8 mouse cellular contexts compared by ENCODE assay signal in genomic region chr14:111676851-111677291, GRCm38 (mm10). TPM values are rescaled to one million over a fixed set of nuclear protein-coding genes. Genes with fewer than 3 reads are reported as not detected.
DNase-seq lines count a peak whose midpoint lies in the region; ATAC-seq lines count a peak whose summit lies in the region.

No protein-coding gene starts in this region.

- DNase-seq in heart, adult 8-10 months (ENCODE audit: low spot score) = no peak
- peak; percentile 39 to 46 for DNase-seq in cerebellum, postnatal 14 days
- peak; percentile 66 for DNase-seq in hindbrain, embryonic 11.5 days (ENCODE audit: low spot score)
- DNase-seq in right cerebral cortex, postnatal 14 days = peak; percentile 49
- DNase-seq in adrenal gland, postnatal 36 days = no peak
- DNase-seq in urinary bladder, postnatal 14 days (ENCODE audit: low spot score) = no peak

- no peaks in the 10 kb centered on the region for H3K36me3 ChIP-seq in heart, embryonic 14.5 days (ENCODE audit: control insufficient read depth, insufficient read depth, low read length)
- no peaks in the 10 kb centered on the region for H3K36me3 ChIP-seq in hindbrain, embryonic 11.5 days (ENCODE audit: control insufficient read depth, insufficient read depth, low read length)
- H3K36me3 ChIP-seq in limb, embryonic 12.5 days = no peaks in the 10 kb centered on the region

- ATAC-seq in heart, embryonic 14.5 days (ENCODE audit: insufficient number of reproducible peaks, insufficient read depth, low FRiP score, low read depth) = no peak
- peak; percentile 23; the same call in 1 of the 2 replicates for ATAC-seq in hindbrain, embryonic 11.5 days (ENCODE audit: low FRiP score)
- no peak for ATAC-seq in limb, embryonic 12.5 days (ENCODE audit: insufficient number of reproducible peaks, insufficient read depth, low FRiP score, low TSS enrichment, low read depth)

- peaks cover 11 to 12% of the 10 kb centered on the region in 2 experiments; a peak in 3 of 4 replicates for H3K4me1 ChIP-seq in heart, embryonic 14.5 days (ENCODE audit: control insufficient read depth in 2 of 2, insufficient read depth in 2 of 2, low read length in 2 of 2)
- H3K4me1 ChIP-seq in hindbrain, embryonic 11.5 days (replicated peaks; ENCODE audit: control insufficient read depth, insufficient read depth, low read length) = 0 out of 2 replicates have a peak, but pooled peaks cover 2% of the 10 kb centered on the region
- peaks cover 20% of the 10 kb centered on the region; the same call in 1 of the 2 replicates for H3K4me1 ChIP-seq in limb, embryonic 12.5 days (replicated peaks)

- no peaks in the 10 kb centered on the region for H3K9me3 ChIP-seq in heart, embryonic 14.5 days (ENCODE audit: control insufficient read depth, low read length)
- no peaks in the 10 kb centered on the region for H3K9me3 ChIP-seq in hindbrain, embryonic 11.5 days (ENCODE audit: control insufficient read depth, low read length)
- H3K9me3 ChIP-seq in limb, embryonic 12.5 days = no peaks in the 10 kb centered on the region

- H3K4me2 ChIP-seq in heart, embryonic 14.5 days (ENCODE audit: low read length) = peak overlapping the region; percentile 78
- peak overlapping the region; percentile 53 for H3K4me2 ChIP-seq in hindbrain, embryonic 11.5 days (replicated peaks; ENCODE audit: low read depth, low read length)
- peak overlapping the region; percentile 91 for H3K4me2 ChIP-seq in limb, embryonic 12.5 days

- WGBS in heart, embryonic 14.5 days = 1% methylated on average over 18 of the region's 18 CpGs
- WGBS in hindbrain, embryonic 11.5 days = under 1% methylated on average over 18 of the region's 18 CpGs
- 0% methylated on average over 18 of the region's 18 CpGs for WGBS in limb, embryonic 12.5 days

- H3K9ac ChIP-seq in heart, embryonic 14.5 days (ENCODE audit: low read length) = peak overlapping the region; percentile 83
- H3K9ac ChIP-seq in hindbrain, embryonic 11.5 days (ENCODE audit: low read depth, low read length) = peak overlapping the region; percentile 95
- H3K9ac ChIP-seq in limb, embryonic 12.5 days (replicated peaks) = peak overlapping the region; percentile 75

- H3K4me3 ChIP-seq in heart, embryonic 14.5 days (ENCODE audit: control insufficient read depth in 1 of 2, insufficient read depth in 1 of 2, low read depth in 1 of 2, low read length in 2 of 2) = peak overlapping the region; percentile 55 to 80
- peak overlapping the region; percentile 68 for H3K4me3 ChIP-seq in hindbrain, embryonic 11.5 days (ENCODE audit: low read depth, low read length)
- H3K4me3 ChIP-seq in limb, embryonic 12.5 days (replicated peaks) = peak overlapping the region; percentile 67

- peaks cover 19% of the 10 kb centered on the region; the same call in 1 of the 2 replicates for H3K27me3 ChIP-seq in heart, embryonic 14.5 days (ENCODE audit: control insufficient read depth, insufficient read depth, low read length)
- 0 out of 2 replicates have a peak, but pooled peaks cover 3% of the 10 kb centered on the region for H3K27me3 ChIP-seq in hindbrain, embryonic 11.5 days (ENCODE audit: control insufficient read depth, insufficient read depth, low read length)
- H3K27me3 ChIP-seq in limb, embryonic 12.5 days = peaks cover 43% of the 10 kb centered on the region

- peak overlapping the region; percentile 41 to 86; a peak in 2 of 4 replicates for H3K27ac ChIP-seq in heart, embryonic 14.5 days (replicated peaks in 1 of 2; ENCODE audit: control insufficient read depth in 1 of 2, insufficient read depth in 1 of 2, low read depth in 2 of 2, low read length in 2 of 2)
- peak overlapping the region; percentile 96; the same call in 1 of the 2 replicates for H3K27ac ChIP-seq in hindbrain, embryonic 11.5 days (ENCODE audit: low read depth, low read length)
- H3K27ac ChIP-seq in limb, embryonic 12.5 days = no peak overlapping the region

RNA-seq across cellular contexts. Expression of gene Slitrk5, which starts 2.0 kb away (rescaled TPM):
- polyA plus RNA-seq in heart, embryonic 14.5 days (2014; fragmentation: Nextera tagmentation; extraction: Ambion mirVana) = 9.7 and 9.8 TPM in 2 replicates
- total RNA-seq in heart, adult 8-10 months (2022) = under 1 TPM in 1 of 4 experiments, not detected in 3; 0.11 TPM
- 13.8 and 18.2 TPM in 2 replicates for polyA plus RNA-seq in hindbrain, embryonic 11.5 days (2014; fragmentation: Nextera tagmentation; extraction: Ambion mirVana)
- polyA plus RNA-seq in limb, embryonic 12.5 days (2016; fragmentation: Nextera tagmentation; extraction: Ambion mirVana) = 7.5 and 9.3 TPM in 2 replicates
- under 1 TPM; 0.10 to 0.16 TPM for total RNA-seq in adrenal gland, postnatal 36 days (2021)

Comparison
In these comparisons a context has a peak if more than half of its experiments do, and no peak if none do; other contexts are left out.
1. DNase-seq: peak in cerebellum, postnatal 14 days (2 of 2), hindbrain, embryonic 11.5 days (single experiment) and right cerebral cortex, postnatal 14 days (single experiment); none in heart, adult 8-10 months (single experiment), adrenal gland, postnatal 36 days (0 of 2) and urinary bladder, postnatal 14 days (single experiment).
2. Peak in every context shown above with its lines, with median percentiles within 50 percentile points of each other: H3K4me2 ChIP-seq, H3K4me3 ChIP-seq and H3K9ac ChIP-seq.